Mouse (Mus musculus) limb, embryonic 12.5 days (tissue): ENCODE results near the gene Ntpcr. TPM values are rescaled to one million over a fixed set of nuclear protein-coding genes. Genes with fewer than 3 reads are reported as not detected.

Source experiments
- ATAC-seq: fragments of 200-750 bp; cut with Nextera tagmentation; 2 replicates; pipeline ENCODE4 v1.8.0; 2017; ENCODE audit warnings: low read depth, moderate TSS enrichment; ENCODE audit not compliant: insufficient number of reproducible peaks, insufficient read depth, low FRiP score, low TSS enrichment
- H3K27ac ChIP-seq: fragments of 300-500 bp; sonication (generic); 2 replicates; pipeline ENCODE4 v1.5.1; 2016; ENCODE audit warnings: mild to moderate bottlenecking, moderate library complexity
- H3K27me3 ChIP-seq: fragments of 300-500 bp; sonication (generic); 2 replicates; pipeline ENCODE4 v1.6.1; 2016; ENCODE audit warnings: mild to moderate bottlenecking, moderate library complexity
- H3K36me3 ChIP-seq: fragments of 300-500 bp; sonication (generic); 2 replicates; pipeline ENCODE4 v1.6.1; 2016; ENCODE audit warnings: mild to moderate bottlenecking, moderate library complexity
- H3K4me1 ChIP-seq: fragments of 300-500 bp; sonication (generic); replicated peaks from 2 replicates; pipeline ENCODE4 v1.6.1; 2016
- H3K4me2 ChIP-seq: fragments of 300-500 bp; sonication (generic); 2 replicates; pipeline ENCODE4 v1.6.1; 2016; ENCODE audit warnings: mild to moderate bottlenecking, moderate library complexity
- H3K4me3 ChIP-seq: fragments of 300-500 bp; sonication (generic); replicated peaks from 2 replicates; pipeline ENCODE4 v1.5.1; 2016; ENCODE audit warnings: mild to moderate bottlenecking
- H3K9ac ChIP-seq: fragments of 300-500 bp; sonication (generic); replicated peaks from 2 replicates; pipeline ENCODE4 v1.6.1; 2016; ENCODE audit warnings: mild to moderate bottlenecking, moderate library complexity
- H3K9me3 ChIP-seq: fragments of 300-500 bp; sonication (generic); 2 replicates; pipeline ENCODE4 v1.6.1; 2016; ENCODE audit warnings: mild to moderate bottlenecking, moderate library complexity
- WGBS: fragments of 180-500 bp; shearing (Covaris S2); methylation state at CpG from one replicate; pipeline ENCODE4 v1.1.7; 2016; 5-methylcytosine and 5-hydroxymethylcytosine counted together
- polyA plus RNA-seq: library from polyadenylated mRNA; unstranded; fragments of >200 nt; fragmentation: Nextera tagmentation; extraction: Ambion mirVana; gene quantifications from 2 replicates; pipeline ENCODE4 v1.2.1, GENCODE M21; 2016

Ntpcr gene
- polyA plus RNA-seq, 1 experiment from 2014 or later = 24.8 TPM

- H3K27me3 ChIP-seq = no peaks in the 10 kb centered on the region
- peaks cover 36% of the 10 kb centered on the region for H3K4me1 ChIP-seq
- H3K36me3 ChIP-seq = no peaks in the 10 kb centered on the region
- no peak for ATAC-seq
- H3K4me2 ChIP-seq = no peak overlapping the region
- H3K9me3 ChIP-seq = no peaks in the 10 kb centered on the region
- WGBS = 58% methylated on average over 8 of the region's 8 CpGs
- H3K4me3 ChIP-seq = no peak overlapping the region
- H3K27ac ChIP-seq = 0 out of 2 replicates have a peak overlapping the region, but pooled peaks have one; percentile 50
- H3K9ac ChIP-seq = no peak overlapping the region
Measured at GRCm38 (mm10) chr8:125750846-125751245, 21.1 kb downstream of the Ntpcr start.

DNA sequence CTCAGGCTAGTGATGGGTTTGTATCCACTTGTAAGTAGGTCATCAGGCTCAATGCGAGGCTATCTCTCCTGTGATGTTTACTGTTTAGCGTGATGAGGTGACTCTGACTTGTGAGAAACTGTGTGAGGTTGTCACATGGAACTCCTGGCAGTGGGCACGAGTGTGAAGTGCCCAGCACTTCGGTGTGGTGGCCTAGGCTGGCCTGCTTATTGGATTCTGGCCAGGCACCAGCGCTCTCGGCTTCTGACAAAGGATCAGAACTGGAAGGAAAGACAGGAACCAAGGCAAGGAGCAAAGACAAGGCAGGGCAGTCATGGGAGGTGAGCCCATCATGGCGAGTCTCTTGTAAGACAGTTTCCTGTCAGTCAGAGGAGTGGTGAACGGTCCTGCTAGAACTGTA lies 26.1 kb downstream of the Ntpcr start:
- Histone ChIP-seq H3K4me1 (peaks cover 22% of the 10 kb centered on the region), H3K36me3 (no peaks in the 10 kb centered on the region), H3K4me2 (no peak overlapping the region), H3K27ac (no peak overlapping the region), H3K27me3 (no peaks in the 10 kb centered on the region), H3K9ac (no peak overlapping the region), H3K9me3 (no peaks in the 10 kb centered on the region), H3K4me3 (no peak overlapping the region)
- no peak for ATAC-seq
- whole genome bisulfite sequencing = 74% methylated on average over 8 of the region's 8 CpGs

DNA sequence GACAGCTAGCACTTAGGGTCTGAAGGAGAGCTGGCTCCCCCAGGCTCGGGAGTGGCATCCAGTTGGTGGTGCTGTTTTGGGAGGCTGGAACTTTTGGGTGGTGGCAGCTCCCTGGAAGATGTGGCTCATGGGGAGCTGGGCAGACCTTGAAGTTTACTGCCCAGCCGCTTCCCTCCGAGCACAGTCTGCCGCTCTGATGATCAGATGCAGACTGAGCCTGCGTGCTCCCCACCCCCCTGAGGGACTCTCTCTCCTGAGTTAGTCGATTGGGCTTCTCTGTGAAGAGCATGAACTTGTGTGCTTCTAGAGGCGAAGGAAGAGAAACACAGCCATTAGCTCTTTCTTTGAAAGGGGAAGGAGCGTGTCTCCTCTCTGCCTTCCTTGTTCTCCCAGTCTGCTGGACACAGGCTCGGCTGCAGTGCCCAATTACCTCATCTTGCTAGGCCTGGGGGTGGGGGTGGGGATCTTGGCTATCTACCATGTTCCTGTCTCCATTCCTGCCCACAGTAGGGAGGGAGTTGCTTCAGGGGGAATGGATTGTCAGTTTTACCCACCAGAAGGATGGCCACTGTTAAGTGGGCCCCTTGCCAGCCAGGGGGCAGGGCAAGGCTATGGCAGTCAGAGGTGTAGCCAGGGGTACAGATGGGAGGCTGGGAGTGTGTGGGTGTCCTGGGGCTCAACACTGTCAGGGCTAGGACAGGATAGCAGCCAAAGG lies 26.8 kb downstream of the Ntpcr start:
- no peaks in the 10 kb centered on the region for H3K36me3 ChIP-seq
- no peak overlapping the region for H3K27ac ChIP-seq
- H3K4me2 ChIP-seq = no peak overlapping the region
- H3K4me1 ChIP-seq = peaks cover 15% of the 10 kb centered on the region
- H3K27me3 ChIP-seq = no peaks in the 10 kb centered on the region
- no peak for ATAC-seq
- no peak overlapping the region for H3K4me3 ChIP-seq
- 36% methylated on average over 9 of the region's 9 CpGs for WGBS
- H3K9ac ChIP-seq = no peak overlapping the region
- H3K9me3 ChIP-seq = no peaks in the 10 kb centered on the region

DNA sequence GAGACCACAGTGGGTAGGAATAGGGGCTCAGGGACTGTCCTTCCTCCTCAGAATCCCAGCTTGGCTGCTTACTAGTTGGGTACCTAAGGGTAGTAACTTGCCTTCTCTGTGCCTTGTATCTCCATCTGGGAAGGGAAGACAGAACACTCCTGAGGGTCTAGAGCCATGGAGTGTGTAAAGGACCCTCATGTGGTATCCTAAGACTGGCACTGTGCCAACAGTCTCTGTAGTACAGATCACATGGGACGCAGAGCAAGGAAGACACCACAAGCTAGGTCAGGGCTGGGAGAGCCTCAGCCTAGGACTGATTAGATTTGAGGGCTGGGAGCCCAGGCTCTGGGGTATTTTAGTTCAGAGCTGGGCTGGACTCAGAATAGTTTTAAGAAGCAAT lies 27.3 kb downstream of the Ntpcr start:
- Histone ChIP-seq H3K27me3 (no peaks in the 10 kb centered on the region), H3K4me3 (no peak overlapping the region), H3K9me3 (no peaks in the 10 kb centered on the region), H3K27ac (no peak overlapping the region), H3K9ac (no peak overlapping the region), H3K36me3 (no peaks in the 10 kb centered on the region), H3K4me2 (no peak overlapping the region), H3K4me1 (peaks cover 13% of the 10 kb centered on the region)
- 82% methylated on average over 1 of the region's 1 CpGs for WGBS
- peak; percentile 45; the same call in 1 of the 2 replicates for ATAC-seq

GRCm38 (mm10) chr8:125759022-125759421 lies 29.3 kb downstream of the Ntpcr start:
- 32% methylated on average over 10 of the region's 10 CpGs for WGBS
- Histone ChIP-seq H3K4me3 (no peak overlapping the region), H3K4me2 (no peak overlapping the region), H3K27me3 (no peaks in the 10 kb centered on the region), H3K9me3 (peaks cover 7% of the 10 kb centered on the region; the same call in 1 of the 2 replicates), H3K36me3 (no peaks in the 10 kb centered on the region), H3K27ac (no peak overlapping the region), H3K4me1 (peaks cover 13% of the 10 kb centered on the region), H3K9ac (no peak overlapping the region)
- no peak for ATAC-seq

GRCm38 (mm10) chr8:125763066-125763786 lies 33.5 kb downstream of the Ntpcr start:
- Histone ChIP-seq H3K27ac (no peak overlapping the region), H3K4me2 (no peak overlapping the region), H3K4me1 (no peaks in the 10 kb centered on the region), H3K36me3 (no peaks in the 10 kb centered on the region), H3K27me3 (no peaks in the 10 kb centered on the region), H3K4me3 (no peak overlapping the region), H3K9me3 (peaks cover 7% of the 10 kb centered on the region; the same call in 1 of the 2 replicates), H3K9ac (no peak overlapping the region)
- ATAC-seq = no peak
- 89% methylated on average over 16 of the region's 16 CpGs for WGBS

DNA sequence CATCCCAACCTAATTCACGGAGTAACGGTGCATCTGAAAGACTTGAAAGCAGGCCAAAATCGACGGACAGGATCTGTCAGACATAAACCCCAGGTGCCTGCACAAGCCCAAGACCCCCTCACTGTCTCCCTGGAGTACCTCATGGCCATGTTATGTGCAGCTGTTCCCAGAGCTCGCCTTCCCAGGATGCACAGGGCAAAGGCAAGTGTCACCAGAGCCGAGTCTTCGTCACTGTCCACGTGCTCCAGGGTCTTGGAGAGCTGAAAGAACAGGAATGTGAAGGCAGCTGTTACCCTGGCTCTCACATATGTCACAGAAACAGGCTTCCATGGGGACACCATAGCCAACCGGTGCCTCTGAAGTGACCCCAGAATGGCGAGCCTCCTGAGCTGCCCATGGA lies 38.3 kb downstream of the Ntpcr start:
- no peaks in the 10 kb centered on the region for H3K4me1 ChIP-seq
- H3K9ac ChIP-seq = no peak overlapping the region
- peaks cover 7% of the 10 kb centered on the region; the same call in 1 of the 2 replicates for H3K9me3 ChIP-seq
- ATAC-seq = 0 out of 2 replicates have a peak, but pooled peaks have one; percentile 28
- H3K36me3 ChIP-seq = no peaks in the 10 kb centered on the region
- H3K27me3 ChIP-seq = no peaks in the 10 kb centered on the region
- H3K4me3 ChIP-seq = no peak overlapping the region
- H3K4me2 ChIP-seq = no peak overlapping the region
- H3K27ac ChIP-seq = no peak overlapping the region
- 82% methylated on average over 10 of the region's 10 CpGs for WGBS

DNA sequence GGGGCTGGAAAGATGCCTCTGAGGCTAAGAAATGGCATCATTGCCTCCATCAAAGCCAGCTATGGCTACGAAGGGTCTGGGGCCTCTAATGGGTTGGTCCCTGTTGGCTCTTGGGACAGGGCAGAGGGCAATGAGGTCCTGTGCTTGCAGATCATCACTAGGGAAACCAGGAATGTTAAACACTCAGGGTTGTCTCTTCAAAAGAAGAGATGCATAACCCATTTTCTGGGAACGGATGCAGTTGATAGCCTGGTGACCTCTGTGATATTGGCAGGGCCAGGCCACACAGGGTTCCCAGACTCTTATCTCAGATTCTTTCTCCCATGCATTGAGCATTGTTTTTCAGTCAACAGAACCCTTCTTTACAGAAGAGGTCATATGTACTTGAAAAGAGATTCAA lies 42.5 kb downstream of the Ntpcr start:
- Histone ChIP-seq H3K27me3 (no peaks in the 10 kb centered on the region), H3K4me3 (no peak overlapping the region), H3K4me2 (no peak overlapping the region), H3K9ac (no peak overlapping the region), H3K36me3 (no peaks in the 10 kb centered on the region), H3K27ac (no peak overlapping the region), H3K4me1 (peaks cover 2% of the 10 kb centered on the region), H3K9me3 (no peaks in the 10 kb centered on the region)
- ATAC-seq = no peak
- 59% methylated on average over 2 of the region's 2 CpGs for WGBS

DNA sequence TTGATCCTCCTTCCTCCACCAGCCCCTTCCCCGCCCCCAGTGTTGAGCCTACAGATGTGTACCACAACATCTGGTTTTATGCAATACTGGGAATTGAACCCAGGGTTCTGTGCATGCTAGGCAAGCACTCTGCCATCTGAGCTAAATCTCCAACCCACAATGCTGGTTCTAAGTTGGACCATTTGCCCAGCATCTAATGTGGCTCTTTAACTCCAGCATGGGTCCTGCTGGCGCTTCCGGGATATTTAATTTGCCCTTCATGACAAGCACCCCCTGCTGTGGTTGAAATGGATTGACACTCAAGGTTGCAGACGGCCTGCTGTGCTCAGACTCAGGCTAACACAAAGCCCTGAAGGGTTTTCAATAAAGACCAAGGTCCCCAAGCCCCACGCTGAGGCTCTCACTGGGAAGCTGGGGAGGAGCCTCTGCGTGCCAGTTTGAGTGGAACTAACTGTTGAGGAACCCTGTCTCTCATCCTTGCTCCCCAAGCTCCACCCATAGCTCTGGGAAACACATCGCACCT lies 43.6 kb downstream of the Ntpcr start:
- no peaks in the 10 kb centered on the region for H3K36me3 ChIP-seq
- no peak for ATAC-seq
- H3K27me3 ChIP-seq = no peaks in the 10 kb centered on the region
- H3K9ac ChIP-seq = no peak overlapping the region
- H3K4me1 ChIP-seq = peaks cover 8% of the 10 kb centered on the region
- no peak overlapping the region for H3K4me2 ChIP-seq
- no peaks in the 10 kb centered on the region for H3K9me3 ChIP-seq
- H3K27ac ChIP-seq = no peak overlapping the region
- no peak overlapping the region for H3K4me3 ChIP-seq
- WGBS = 47% methylated on average over 7 of the region's 7 CpGs

DNA sequence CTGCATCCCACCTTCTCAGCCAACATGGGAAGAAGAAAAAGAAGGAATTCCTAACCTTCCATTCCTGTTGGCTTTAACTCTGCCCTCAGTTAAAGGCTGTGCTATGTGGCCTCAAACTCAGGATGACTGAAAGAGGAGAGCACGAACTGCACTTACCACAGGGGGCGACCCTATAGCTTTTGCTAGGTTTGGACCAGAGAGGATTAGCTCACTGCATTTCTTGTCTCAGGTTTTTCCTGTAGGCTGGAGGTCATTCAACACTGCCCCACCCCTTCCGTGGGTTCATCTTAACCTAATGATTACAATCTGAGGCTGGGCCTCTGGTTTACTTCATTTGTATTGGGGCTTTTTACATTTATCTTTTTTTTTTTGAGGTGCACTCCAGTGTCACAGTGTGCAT lies 45.3 kb downstream of the Ntpcr start:
- no peak overlapping the region for H3K4me3 ChIP-seq
- WGBS = 50% methylated on average over 3 of the region's 3 CpGs

DNA sequence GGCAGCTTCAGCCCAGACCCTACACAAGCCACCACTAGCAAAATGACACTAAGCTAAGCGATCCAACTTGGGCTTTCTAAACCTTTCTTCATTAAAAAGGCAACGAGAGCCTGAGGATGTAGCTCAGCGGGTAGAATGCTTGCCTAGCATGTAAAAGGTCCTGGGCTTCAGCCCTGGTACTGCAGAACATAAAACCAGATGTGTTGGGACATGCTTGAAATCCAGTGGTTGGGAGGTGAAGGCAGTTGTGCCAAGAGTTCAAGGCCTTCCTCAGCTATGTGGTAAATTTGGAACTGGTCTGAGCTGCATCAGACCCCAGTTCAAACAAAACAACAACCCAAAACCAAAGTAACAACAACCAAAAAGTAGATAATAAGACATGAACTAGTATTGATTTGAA lies 46.6 kb downstream of the Ntpcr start:
- no peak for ATAC-seq
- no peak overlapping the region for H3K9ac ChIP-seq
- H3K4me1 ChIP-seq = peaks cover 8% of the 10 kb centered on the region
- 87% methylated on average over 3 of the region's 3 CpGs for WGBS
- no peaks in the 10 kb centered on the region for H3K9me3 ChIP-seq
- no peak overlapping the region for H3K4me2 ChIP-seq
- H3K27ac ChIP-seq = no peak overlapping the region
- no peak overlapping the region for H3K4me3 ChIP-seq
- H3K36me3 ChIP-seq = no peaks in the 10 kb centered on the region
- no peaks in the 10 kb centered on the region for H3K27me3 ChIP-seq

More for the DNA sequence above, 45.3 kb downstream of the Ntpcr start:
- Histone ChIP-seq H3K9me3 (no peaks in the 10 kb centered on the region), H3K27me3 (no peaks in the 10 kb centered on the region), H3K4me1 (peaks cover 8% of the 10 kb centered on the region), H3K36me3 (no peaks in the 10 kb centered on the region), H3K9ac (no peak overlapping the region), H3K4me2 (no peak overlapping the region), H3K27ac (no peak overlapping the region)
- no peak for ATAC-seq
